Mouse (Mus musculus): Measurements from ENCODE around the gene Lrrc52. TPM values are rescaled to one million over a fixed set of nuclear protein-coding genes. Genes with fewer than 3 reads are reported as not detected.

Lrrc52 gene
- polyA plus RNA-seq (2012; rRNA removed), result not detected in 2 replicates

GRCm38 (mm10) chr1:167466765-167467426 is at the start of gene Lrrc52:
Gene Lrrc52, minus strand, starts transcription at chr1:167466780.

Other genes with a start within 250 kb of the Lrrc52 start
- 23.2 and 24.0 TPM in 2 replicates for gene Uck2, start 181.5 kb downstream of the Lrrc52 start, polyA plus RNA-seq (2012; rRNA removed)
- 17.3 and 24.5 TPM in 2 replicates for gene Tmco1, start 158.4 kb downstream of the Lrrc52 start, polyA plus RNA-seq (2012; rRNA removed)
- gene Aldh9a1, start 116.8 kb downstream of the Lrrc52 start, polyA plus RNA-seq (2012; rRNA removed), result 12.5 and 15.2 TPM in 2 replicates
- 2,187 and 2,198 TPM in 2 replicates for gene Mgst3, start 72.9 kb downstream of the Lrrc52 start, polyA plus RNA-seq (2012; rRNA removed)
- 0.49 and 1.1 TPM in 2 replicates for gene Rxrg, start 131.6 kb upstream of the Lrrc52 start, polyA plus RNA-seq (2012; rRNA removed)
- gene Lmx1a, start 222.5 kb upstream of the Lrrc52 start, polyA plus RNA-seq (2012; rRNA removed), result 0.01 and 0.10 TPM in 2 replicates